Mouse (Mus musculus) ES-CJ7 (cell line): ENCODE results near the gene Cnpy1.

Experiments used
- DNase-seq: peaks from one replicate; pipeline ENCODE4 v3.0.0; 2011; ENCODE audit warnings: low read depth, low spot score

The Cnpy1 gene

GRCm38 (mm10) chr5:28165358-28166255, 80.0 kb downstream of the Cnpy1 start, which contains the start of gene En2:
TSS of gene En2 (plus strand) at chr5:28165694.
- DNase-seq = peak; percentile 90

- DNase-seq = no peak
These were observed 81.7 kb downstream of the Cnpy1 start for GRCm38 (mm10) chr5:28163926-28164325.

DNA sequence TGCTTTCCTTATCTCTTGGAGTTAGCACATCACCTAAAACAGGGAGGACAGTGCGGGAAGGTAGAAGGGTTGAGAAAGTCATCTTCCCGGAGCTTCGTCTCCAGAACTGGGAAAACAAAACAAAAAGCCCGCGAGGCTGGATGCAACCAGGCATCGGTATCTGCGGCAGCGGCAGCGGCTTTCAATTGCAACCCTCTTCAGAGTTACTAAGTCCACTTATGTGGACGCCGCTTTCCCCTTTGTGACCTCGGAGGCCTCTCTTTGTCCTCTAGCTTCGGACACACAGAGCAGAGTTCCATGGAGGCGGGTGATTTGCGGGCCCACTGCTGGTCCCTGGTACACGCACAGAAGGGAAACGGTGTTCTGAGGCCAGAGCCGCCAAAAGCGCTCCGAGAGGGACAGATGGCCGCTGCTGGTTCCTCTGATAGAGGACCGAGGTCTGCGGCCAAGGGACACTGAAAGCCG, 83.6 kb downstream of the Cnpy1 start:
- no peak for DNase-seq

DNA sequence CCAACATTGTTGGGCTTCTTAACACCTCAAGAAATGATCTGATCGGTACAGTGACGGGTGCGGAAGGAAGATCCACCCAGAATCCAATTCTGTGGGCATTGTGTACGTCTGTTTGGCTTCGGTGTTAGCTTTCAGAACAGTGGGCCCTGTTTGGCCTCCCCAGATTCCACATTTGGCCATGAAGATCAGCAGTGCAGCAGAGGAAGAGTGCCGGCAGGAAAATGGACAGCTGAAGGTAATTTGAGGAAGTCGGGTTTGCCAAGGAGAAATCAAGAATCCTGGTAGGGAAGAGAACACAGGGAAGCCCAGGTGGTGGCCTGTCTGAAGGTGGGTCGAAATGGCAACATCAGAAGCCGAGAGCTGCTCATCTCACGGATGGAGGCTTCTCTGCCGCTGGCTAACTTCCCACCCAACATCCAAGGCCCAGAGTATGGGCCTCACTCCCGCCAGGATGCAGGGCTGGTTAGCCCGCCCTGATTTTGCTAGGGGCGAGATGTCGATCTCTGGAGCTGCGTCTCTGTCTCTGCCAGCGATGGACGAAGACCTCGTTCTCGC, 84.1 kb downstream of the Cnpy1 start:
- DNase-seq = no peak

DNA sequence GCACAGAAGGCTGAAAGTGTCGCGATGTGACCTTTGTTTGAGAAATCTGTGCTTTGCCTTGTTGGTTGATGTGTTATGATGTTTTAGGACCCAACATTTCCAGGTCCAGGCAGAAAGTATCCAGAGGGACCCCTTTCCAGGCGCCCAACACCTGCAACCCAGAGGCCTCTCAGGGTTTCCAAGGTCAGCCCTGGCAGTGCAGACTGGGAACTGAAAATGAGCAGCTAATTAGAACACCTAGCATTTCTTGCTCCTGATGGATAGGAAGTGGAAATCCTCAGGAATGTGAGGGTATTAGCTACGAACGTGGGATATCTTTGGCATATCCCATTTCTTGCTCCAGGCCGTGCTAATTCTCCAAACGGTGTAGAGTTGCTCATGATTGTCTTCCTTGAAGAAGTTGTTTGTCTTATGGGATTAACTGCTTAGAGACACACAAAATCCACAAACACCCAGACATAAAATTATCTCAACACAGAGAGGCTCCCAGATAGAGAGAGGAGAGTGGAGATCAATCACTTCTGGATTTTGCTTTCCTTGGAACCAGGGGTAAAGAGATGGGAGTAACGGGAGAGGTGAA, 85.6 kb downstream of the Cnpy1 start:
- no peak for DNase-seq

GRCm38 (mm10) chr5:28159072-28159458, 86.5 kb downstream of the Cnpy1 start:
- DNase-seq = peak; percentile 28

- DNase-seq = peak; percentile 65
These were observed 87.1 kb downstream of the Cnpy1 start for GRCm38 (mm10) chr5:28158308-28159071.

GRCm38 (mm10) chr5:28157781-28158180, 87.8 kb downstream of the Cnpy1 start:
- no peak for DNase-seq

DNA sequence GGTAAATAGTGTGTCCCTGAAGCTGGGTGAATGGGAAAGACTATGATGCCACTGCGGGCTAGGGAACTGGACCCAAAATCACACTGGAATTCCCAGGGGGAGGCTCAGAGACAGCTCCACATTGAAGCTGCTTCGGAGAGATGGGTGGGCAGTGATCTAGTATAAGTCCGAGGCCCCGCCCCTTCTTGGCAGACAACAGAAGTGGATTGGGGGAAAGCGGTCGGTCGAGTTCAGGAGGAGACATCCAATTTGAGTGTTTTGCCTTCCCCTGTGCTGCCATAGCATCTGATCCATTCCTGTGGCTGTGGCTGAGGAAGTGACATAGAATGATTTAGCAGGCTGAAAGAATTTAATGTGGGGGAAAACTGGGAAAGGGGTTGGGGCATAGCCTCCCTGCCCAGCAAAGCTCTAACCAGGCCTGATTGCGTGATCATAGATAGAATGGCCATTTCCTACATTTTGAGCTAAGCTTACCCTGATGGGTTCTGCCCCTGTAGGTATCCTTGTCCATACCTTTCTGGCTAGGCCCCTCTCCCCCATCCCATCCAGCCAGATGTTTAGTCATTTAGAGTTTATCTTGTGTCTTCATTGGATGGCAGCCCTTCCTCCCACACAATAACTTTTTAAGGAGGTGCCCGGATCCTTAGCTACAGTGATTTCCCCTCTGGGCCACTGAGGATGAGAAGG, 88.4 kb downstream of the Cnpy1 start:
- no peak for DNase-seq
